Mouse (Mus musculus): Measurements from ENCODE around the gene Lgr6. TPM values are rescaled to one million over a fixed set of nuclear protein-coding genes. Genes with fewer than 3 reads are reported as not detected.
A peak's percentile ranks its signal among the peaks of the same experiment; 100 is the strongest.
"Not testable (repeated sequence)": the region's sequence is repeated elsewhere in the genome, so short reads cannot be mapped to it uniquely, and the experiment has no call there.

Lgr6 gene
- polyA plus RNA-seq, 1 experiment = 2.3 TPM

DNA sequence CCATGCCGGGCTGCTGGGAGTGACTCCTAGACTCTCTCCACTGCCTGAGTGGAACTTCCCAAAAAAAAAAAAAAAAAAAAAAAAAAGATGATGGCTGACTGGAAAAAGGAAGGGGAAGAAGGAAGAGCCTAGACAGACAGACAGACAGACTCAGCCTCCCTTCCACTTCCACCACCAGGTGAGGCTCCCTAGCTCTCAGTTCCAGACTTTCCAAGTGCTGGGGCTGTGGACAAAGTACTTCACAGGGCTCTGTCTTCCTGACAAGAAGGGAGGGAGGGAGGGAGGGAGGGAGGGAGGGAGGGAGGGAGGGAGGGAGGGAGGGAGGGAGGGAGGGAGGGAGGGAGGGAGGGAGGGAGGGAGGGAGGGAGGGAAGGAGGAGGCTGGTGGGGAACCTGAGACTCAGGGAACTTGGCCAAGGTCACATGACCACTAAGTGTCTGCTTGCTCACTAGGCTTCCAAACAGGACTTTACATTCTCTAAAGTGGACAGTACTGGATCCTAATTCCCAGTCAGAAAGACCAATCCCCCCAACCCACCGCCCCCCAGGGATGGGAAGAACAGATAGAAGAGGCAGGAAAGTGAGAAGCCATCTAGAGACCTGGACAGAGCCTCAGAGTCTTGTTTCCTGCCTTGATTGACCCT is 25.4 kb upstream of the Lgr6 start:
- H3K27ac ChIP-seq (ENCODE audit: insufficient read depth, low read length) = no peak overlapping the region
- peaks cover 2% of the 10 kb centered on the region; the same call in 1 of the 2 replicates for H3K4me1 ChIP-seq (ENCODE audit: control insufficient read depth, insufficient read depth, low read length)
- TF ChIP-seq CTCF (IDR thresholded peaks at IDR 0.05; ENCODE audit: borderline replicate concordance, insufficient read depth, low read length) = no peak
- TF ChIP-seq POLR2A (IDR thresholded peaks at IDR 0.05; ENCODE audit: low read depth, low read length) = no peak
- H3K4me3 ChIP-seq (ENCODE audit: insufficient read depth, low read length) = no peak overlapping the region

DNA sequence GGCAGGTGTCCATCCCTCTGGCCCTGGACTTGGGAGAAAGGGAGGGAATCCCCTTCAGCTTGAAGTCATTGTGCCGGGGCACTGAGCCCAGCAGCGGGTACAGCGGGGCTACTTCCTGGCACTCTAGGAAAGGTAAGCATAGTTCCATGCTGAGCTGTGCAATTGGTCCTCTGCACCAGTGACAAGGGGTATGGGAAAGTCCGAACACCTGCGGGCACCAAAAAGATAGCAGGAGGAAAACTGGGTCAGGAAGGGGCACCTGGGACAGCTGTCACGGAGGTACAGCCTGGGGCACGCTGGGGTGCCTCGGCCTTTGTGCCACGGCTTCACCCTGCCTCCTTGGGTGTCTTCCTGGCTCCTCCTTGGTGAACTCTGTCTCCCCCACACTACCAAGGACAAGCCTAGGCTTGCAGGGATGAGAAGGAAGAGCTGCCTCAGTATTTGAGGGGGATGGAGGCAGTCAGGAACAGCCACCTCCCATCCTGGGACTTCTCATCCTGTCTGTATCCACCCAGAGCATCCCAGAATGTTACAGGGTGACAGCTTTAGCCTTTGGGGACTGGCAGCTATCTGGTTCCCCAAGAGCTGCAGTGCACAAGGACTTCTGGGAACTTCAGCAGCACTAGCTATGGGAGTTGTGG is 24.6 kb upstream of the Lgr6 start:
- H3K27ac ChIP-seq (ENCODE audit: insufficient read depth, low read length) = peak overlapping the region; percentile 12
- TF ChIP-seq CTCF (IDR thresholded peaks at IDR 0.05; ENCODE audit: borderline replicate concordance, insufficient read depth, low read length) (no peak), POLR2A (IDR thresholded peaks at IDR 0.05; ENCODE audit: low read depth, low read length) (no peak)
- H3K4me3 ChIP-seq (ENCODE audit: insufficient read depth, low read length) = no peak overlapping the region
- peaks cover 2% of the 10 kb centered on the region; the same call in 1 of the 2 replicates for H3K4me1 ChIP-seq (ENCODE audit: control insufficient read depth, insufficient read depth, low read length)

DNA sequence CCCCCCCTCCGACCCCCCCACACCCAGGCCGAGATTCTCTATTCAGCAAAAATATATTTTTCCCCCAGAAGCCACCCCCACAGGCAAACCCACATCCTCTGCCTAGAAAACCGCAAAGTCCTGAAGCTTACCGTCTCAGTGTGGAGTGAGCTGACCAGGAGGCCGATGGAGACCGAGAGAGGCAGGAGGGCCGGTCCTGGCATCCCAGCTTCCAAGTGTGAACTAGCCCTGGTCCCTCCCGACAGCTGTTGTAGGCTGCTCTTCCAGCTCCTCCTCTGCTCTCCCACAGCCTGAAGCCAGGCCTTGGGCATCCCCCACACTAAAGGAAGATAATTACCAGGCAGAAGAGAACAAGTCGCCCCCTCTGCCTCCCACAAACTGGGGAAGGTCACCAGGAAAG is 23.9 kb upstream of the Lgr6 start:
- TF ChIP-seq CTCF (IDR thresholded peaks at IDR 0.05; ENCODE audit: borderline replicate concordance, insufficient read depth, low read length) (no peak), POLR2A (IDR thresholded peaks at IDR 0.05; ENCODE audit: low read depth, low read length) (peak; percentile 40)
- Histone ChIP-seq H3K27ac (ENCODE audit: insufficient read depth, low read length) (peak overlapping the region; percentile 12), H3K4me3 (ENCODE audit: insufficient read depth, low read length) (no peak overlapping the region), H3K4me1 (ENCODE audit: control insufficient read depth, insufficient read depth, low read length) (peaks cover 2% of the 10 kb centered on the region; the same call in 1 of the 2 replicates)

DNA sequence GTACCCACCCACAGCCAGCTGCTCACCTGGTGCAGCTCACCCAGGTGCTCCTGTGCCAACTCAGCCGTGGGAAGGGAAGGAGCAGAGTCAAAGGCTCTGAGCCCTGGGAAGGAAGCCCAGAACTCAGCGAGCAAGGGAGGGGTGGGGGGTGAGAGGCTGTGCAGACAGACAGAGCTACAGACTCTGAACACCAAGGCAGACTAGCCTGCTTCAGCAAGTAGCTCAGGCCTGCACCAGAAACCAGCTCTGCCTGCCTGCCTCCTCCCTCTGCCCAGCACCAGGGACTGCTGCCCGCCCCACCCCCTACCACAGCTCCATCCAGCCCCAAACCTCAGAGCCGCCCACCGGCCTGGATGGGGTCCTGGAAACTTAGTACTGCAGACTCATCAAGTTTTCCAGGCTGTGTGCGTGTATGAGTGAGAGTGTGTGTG is 22.9 kb upstream of the Lgr6 start:
- Histone ChIP-seq H3K27ac (ENCODE audit: insufficient read depth, low read length) (peak overlapping the region; percentile 67), H3K4me3 (ENCODE audit: insufficient read depth, low read length) (no peak overlapping the region), H3K4me1 (ENCODE audit: control insufficient read depth, insufficient read depth, low read length) (peaks cover 2% of the 10 kb centered on the region; the same call in 1 of the 2 replicates)
- TF ChIP-seq CTCF (IDR thresholded peaks at IDR 0.05; ENCODE audit: borderline replicate concordance, insufficient read depth, low read length) = no peak
- peak; percentile 52 for TF ChIP-seq POLR2A (IDR thresholded peaks at IDR 0.05; ENCODE audit: low read depth, low read length)

DNA sequence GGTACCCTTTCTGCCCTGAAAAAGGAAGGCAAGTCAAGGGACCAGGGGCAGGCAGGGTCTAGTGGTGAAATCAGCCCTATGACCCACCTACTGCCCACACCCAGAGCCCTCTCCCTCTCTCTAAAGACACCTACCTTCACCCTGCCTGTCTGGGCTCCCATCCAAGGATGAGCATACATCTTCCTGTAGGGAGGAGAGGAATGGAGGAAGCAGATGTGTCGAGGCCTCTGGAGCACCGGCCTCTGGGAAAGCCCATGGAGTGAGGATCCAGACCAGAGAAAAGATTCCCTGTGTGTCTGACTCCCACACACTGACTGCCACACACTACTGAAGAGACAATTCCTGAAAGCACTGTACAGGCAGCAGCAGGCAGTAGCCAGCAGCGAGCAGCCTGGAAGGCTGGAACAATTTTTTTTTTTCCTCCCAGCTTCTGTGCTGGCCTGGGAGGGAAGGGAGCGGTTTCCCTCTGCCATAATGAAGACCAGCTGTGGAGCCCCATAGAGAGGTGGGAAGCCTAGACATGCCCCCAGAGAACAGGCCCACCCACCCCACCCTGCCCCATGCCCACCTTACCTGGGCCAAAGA is 21.5 kb upstream of the Lgr6 start:
- Histone ChIP-seq H3K4me1 (ENCODE audit: control insufficient read depth, insufficient read depth, low read length) (peaks cover 2% of the 10 kb centered on the region; the same call in 1 of the 2 replicates), H3K4me3 (ENCODE audit: insufficient read depth, low read length) (no peak overlapping the region), H3K27ac (ENCODE audit: insufficient read depth, low read length) (peak overlapping the region; percentile 67)

DNA sequence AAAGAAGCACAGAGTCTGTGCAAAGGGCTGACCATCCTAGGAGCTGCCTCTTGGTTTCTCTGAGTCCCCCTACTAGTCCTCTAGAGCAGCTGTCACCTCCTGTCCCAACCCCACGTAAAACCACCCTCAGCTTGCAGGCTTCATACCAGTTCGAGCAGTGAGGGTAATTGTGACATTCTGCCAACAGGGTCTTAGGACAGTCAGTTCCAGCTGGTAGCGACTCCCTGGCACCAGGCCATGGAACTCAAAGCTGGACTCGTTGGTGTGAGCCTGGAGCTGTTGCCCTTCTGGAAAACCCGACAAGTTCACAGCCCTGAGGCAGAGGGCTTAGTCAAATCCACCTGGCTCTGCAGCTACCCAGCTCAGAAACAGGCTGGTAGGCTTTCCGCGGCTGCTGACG is 20.9 kb upstream of the Lgr6 start:
- no peak for TF ChIP-seq CTCF (IDR thresholded peaks at IDR 0.05; ENCODE audit: borderline replicate concordance, insufficient read depth, low read length)
- TF ChIP-seq POLR2A (IDR thresholded peaks at IDR 0.05; ENCODE audit: low read depth, low read length) = no peak
- Histone ChIP-seq H3K4me3 (ENCODE audit: insufficient read depth, low read length) (no peak overlapping the region), H3K4me1 (ENCODE audit: control insufficient read depth, insufficient read depth, low read length) (peaks cover 5% of the 10 kb centered on the region), H3K27ac (ENCODE audit: insufficient read depth, low read length) (peak overlapping the region; percentile 45; the same call in 1 of the 2 replicates)

More for the DNA sequence above, 21.5 kb upstream of the Lgr6 start:
- TF ChIP-seq CTCF (IDR thresholded peaks at IDR 0.05; ENCODE audit: borderline replicate concordance, insufficient read depth, low read length) (no peak), POLR2A (IDR thresholded peaks at IDR 0.05; ENCODE audit: low read depth, low read length) (0 out of 2 replicates have a peak, but pooled peaks have one; percentile 36)

DNA sequence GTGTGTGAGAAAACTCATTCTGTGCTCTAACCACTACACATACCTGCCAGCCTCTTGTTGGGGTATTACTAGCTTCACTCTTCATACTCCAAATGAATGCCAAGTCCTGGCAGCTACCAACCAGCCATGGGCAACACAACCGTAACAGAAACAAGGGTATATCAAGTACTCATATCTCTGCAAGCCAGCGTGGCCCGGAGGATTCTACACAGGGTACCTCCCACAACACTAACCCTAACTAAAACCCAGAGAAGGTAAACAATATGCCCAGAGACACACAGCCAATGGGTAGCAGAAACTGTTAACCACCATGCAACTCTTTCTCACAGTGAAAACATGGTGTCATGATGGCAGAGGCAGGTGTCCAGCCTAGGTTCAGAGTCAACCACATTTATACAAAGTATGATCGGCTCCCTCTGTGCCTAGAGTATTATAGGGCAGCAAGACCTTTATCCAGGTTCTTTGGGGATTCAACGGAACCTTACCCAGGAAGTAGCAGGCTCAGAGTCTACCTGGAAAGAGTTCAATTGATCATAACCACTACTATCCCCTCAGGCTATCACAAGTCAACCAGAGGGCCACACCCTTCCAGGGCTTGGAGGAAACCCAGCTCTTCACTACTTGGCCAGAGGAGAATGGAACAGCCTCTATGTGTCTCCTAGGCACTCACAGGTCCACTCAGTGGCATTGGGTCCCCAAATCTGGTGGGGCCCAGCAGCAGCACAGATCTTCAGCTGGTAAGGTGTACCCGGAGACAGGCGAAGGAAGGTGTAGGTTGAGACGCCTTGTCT is 19.7 kb upstream of the Lgr6 start:
- TF ChIP-seq POLR2A (IDR thresholded peaks at IDR 0.05; ENCODE audit: low read depth, low read length) = no peak
- TF ChIP-seq CTCF (IDR thresholded peaks at IDR 0.05; ENCODE audit: borderline replicate concordance, insufficient read depth, low read length) = no peak
- Histone ChIP-seq H3K27ac (ENCODE audit: insufficient read depth, low read length) (no peak overlapping the region), H3K4me1 (ENCODE audit: control insufficient read depth, insufficient read depth, low read length) (peaks cover 5% of the 10 kb centered on the region), H3K4me3 (ENCODE audit: insufficient read depth, low read length) (no peak overlapping the region)

DNA sequence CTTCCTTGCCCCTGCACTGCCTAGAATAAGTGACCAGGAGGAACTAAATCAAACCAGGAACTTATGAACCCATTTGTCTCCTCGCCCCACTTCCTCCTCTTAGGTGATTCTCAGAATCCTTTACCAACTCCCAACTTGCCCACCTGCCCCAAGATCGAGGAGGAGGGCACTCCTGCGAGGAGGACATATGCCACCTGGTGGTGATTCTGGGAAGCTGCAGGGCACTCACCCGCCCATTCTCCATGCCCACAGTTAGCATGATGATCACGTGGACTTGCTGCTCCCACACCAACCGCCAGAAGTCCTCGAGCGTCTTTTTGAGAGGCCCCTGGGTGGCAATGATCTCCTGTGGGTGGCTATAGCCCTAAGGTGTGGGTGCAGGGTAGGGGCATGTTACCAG is 7.6 kb upstream of the Lgr6 start:
- TF ChIP-seq POLR2A (IDR thresholded peaks at IDR 0.05; ENCODE audit: low read depth, low read length) = no peak
- peak; percentile 83 for TF ChIP-seq CTCF (IDR thresholded peaks at IDR 0.05; ENCODE audit: borderline replicate concordance, insufficient read depth, low read length)
- H3K4me1 ChIP-seq (ENCODE audit: control insufficient read depth, insufficient read depth, low read length) = peaks cover 3% of the 10 kb centered on the region
- no peak overlapping the region for H3K27ac ChIP-seq (ENCODE audit: insufficient read depth, low read length)
- no peak overlapping the region for H3K4me3 ChIP-seq (ENCODE audit: insufficient read depth, low read length)

DNA sequence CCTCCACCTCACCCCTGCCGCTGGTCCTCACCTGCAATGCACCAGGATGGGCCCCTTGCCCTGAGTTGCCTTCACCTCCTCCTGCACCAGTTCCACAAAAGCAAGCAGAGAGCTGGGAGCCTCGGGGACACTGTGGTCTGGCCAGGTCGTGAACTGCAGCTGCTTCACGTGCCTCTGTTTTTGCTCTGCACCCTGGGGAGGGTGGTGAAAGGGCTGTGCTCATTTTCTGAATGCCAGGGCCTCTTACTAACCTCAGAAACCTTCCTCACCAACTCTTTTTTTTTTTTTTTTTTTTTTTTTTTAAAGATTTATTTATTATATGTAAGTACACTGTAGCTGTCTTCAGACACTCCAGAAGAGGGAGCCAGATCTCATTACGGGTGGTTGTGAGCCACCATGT is 6.2 kb upstream of the Lgr6 start:
- H3K4me1 ChIP-seq (ENCODE audit: control insufficient read depth, insufficient read depth, low read length); H3K4me3 ChIP-seq (ENCODE audit: insufficient read depth, low read length); H3K27ac ChIP-seq (ENCODE audit: insufficient read depth, low read length): not testable (repeated sequence)

Data from embryonic fibroblast, embryonic 13.5 days (primary cell).